Mouse (Mus musculus): ENCODE measurements around the gene Dcxr. TPM values are rescaled to one million over a fixed set of nuclear protein-coding genes. Genes with fewer than 3 reads are reported as not detected.

Dcxr gene
- polyA plus RNA-seq, 1 experiment from 2014 or later = 23.2 TPM

DNA sequence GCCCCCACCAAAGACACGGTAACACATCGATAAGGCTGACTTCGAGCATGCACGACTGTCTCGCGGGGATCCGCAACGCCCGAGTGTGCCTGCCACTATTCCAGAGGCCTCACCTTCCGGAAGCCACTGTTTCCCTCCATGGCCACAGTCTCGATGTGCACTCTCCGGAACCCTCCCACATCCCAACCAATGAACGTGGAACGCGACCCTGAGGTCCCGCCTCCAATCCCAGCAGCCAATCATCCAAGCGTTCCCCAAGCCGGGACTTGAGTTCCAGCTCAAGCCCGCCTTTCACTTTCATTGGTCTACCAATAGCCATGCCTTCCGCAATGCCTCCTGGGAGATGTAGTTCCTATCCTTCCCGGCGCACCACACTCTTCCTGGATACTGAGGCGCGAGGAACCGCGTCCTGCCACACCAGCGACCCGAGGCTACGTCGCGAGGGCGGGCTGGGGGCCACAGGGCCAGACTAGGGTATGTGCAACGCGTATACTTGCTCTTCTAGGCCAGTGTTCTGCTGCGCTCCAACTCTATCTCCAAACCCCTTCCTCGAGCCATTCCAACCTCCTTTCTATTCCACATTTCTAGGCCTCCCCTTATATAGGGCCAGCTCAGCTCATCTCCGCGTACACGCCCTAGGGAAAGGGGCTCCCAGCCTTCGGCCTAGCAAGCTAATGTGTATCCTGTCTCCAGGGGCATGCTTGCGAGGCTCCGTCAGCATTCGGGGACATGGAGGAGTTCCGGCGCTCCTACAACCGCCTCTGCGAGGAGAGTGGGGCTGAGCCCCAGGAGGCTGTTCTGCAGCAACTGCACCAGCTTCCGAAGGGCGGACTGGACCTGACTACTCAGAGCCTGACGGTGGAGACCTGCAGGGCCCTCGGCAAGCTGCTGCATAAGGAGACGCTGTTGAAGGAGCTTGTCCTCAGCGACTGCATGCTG, 13.2 kb downstream of the Dcxr start, which contains the start of the genes Cenpx and Lrrc45:
TSS of gene Cenpx (minus strand) at position 159 of the 939 bp plus-strand sequence.
TSS of gene Lrrc45 (plus strand) at position 346 of the 939 bp plus-strand sequence.
- Histone ChIP-seq H3K9ac (ENCODE audit: low read depth, low read length) (peak within 1 kb of the TSS; percentile 76), H3K27ac (ENCODE audit: low read depth, low read length) (peak within 1 kb of the TSS; percentile 76; the same call in 1 of the 2 replicates), H3K4me2 (replicated peaks; ENCODE audit: low read depth, low read length) (peak within 1 kb of the TSS; percentile 97), H3K27me3 (ENCODE audit: control insufficient read depth, insufficient read depth, low read length) (no peaks in the 10 kb centered on the region), H3K4me3 (ENCODE audit: low read length) (peak within 1 kb of the TSS; percentile 60), H3K9me3 (ENCODE audit: control insufficient read depth, low read length) (no peaks in the 10 kb centered on the region), H3K36me3 (ENCODE audit: control insufficient read depth, insufficient read depth, low read length) (peaks cover 44% of the 10 kb centered on the region), H3K4me1 (ENCODE audit: control insufficient read depth, insufficient read depth, low read length) (peaks cover 19% of the 10 kb centered on the region)
- peak; percentile 94 for ATAC-seq (ENCODE audit: low FRiP score, low TSS enrichment)
- 3% methylated on average over 53 of the region's 53 CpGs for WGBS

GRCm38 (mm10) chr11:120712771-120713568, 14.1 kb downstream of the Dcxr start:
- Histone ChIP-seq H3K36me3 (ENCODE audit: control insufficient read depth, insufficient read depth, low read length) (peaks cover 39% of the 10 kb centered on the region), H3K4me3 (ENCODE audit: low read length) (peak overlapping the region; percentile 60), H3K27me3 (ENCODE audit: control insufficient read depth, insufficient read depth, low read length) (no peaks in the 10 kb centered on the region), H3K4me2 (replicated peaks; ENCODE audit: low read depth, low read length) (peak overlapping the region; percentile 97), H3K9me3 (ENCODE audit: control insufficient read depth, low read length) (no peaks in the 10 kb centered on the region), H3K27ac (ENCODE audit: low read depth, low read length) (peak overlapping the region; percentile 76; the same call in 1 of the 2 replicates), H3K9ac (ENCODE audit: low read depth, low read length) (peak overlapping the region; percentile 71), H3K4me1 (ENCODE audit: control insufficient read depth, insufficient read depth, low read length) (peaks cover 19% of the 10 kb centered on the region)
- ATAC-seq (ENCODE audit: low FRiP score, low TSS enrichment) = peak; percentile 63
- WGBS = under 1% methylated on average over 38 of the region's 38 CpGs

GRCm38 (mm10) chr11:120711980-120712604, 15.0 kb downstream of the Dcxr start:
- no peak for ATAC-seq (ENCODE audit: low FRiP score, low TSS enrichment)
- H3K27me3 ChIP-seq (ENCODE audit: control insufficient read depth, insufficient read depth, low read length) = no peaks in the 10 kb centered on the region
- H3K4me3 ChIP-seq (ENCODE audit: low read length) = no peak overlapping the region; the same call in 1 of the 2 replicates
- H3K9me3 ChIP-seq (ENCODE audit: control insufficient read depth, low read length) = no peaks in the 10 kb centered on the region
- no peak overlapping the region; the same call in 1 of the 2 replicates for H3K4me2 ChIP-seq (replicated peaks; ENCODE audit: low read depth, low read length)
- 64% methylated on average over 8 of the region's 8 CpGs for whole genome bisulfite sequencing
- no peak overlapping the region for H3K27ac ChIP-seq (ENCODE audit: low read depth, low read length)
- H3K9ac ChIP-seq (ENCODE audit: low read depth, low read length) = no peak overlapping the region
- peaks cover 28% of the 10 kb centered on the region for H3K4me1 ChIP-seq (ENCODE audit: control insufficient read depth, insufficient read depth, low read length)
- peaks cover 32% of the 10 kb centered on the region for H3K36me3 ChIP-seq (ENCODE audit: control insufficient read depth, insufficient read depth, low read length)

DNA sequence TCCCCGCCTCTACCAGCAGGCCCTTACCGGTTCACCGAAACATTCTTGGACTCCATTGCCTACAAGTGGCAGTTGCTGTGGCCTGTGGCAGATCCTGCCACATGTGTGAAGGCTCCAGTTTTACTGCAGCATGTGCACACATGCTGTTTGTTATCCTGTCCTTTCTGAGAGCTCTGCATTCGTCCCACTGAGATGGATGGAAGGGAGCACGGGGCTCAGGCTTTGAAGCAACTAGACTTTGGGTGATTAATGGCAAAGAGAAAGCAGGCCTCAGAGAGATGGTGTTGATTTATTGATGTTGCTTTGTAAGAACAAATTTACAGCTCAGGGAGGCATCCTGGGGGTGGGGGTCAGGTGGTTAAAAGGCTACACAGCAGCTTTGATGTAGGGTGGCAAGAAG, 16.4 kb downstream of the Dcxr start:
- Histone ChIP-seq H3K9ac (ENCODE audit: low read depth, low read length) (peak overlapping the region; percentile 34; the same call in 1 of the 2 replicates), H3K27ac (ENCODE audit: low read depth, low read length) (peak overlapping the region; percentile 24; the same call in 1 of the 2 replicates)
- WGBS = 37% methylated on average over 5 of the region's 5 CpGs

GRCm38 (mm10) chr11:120709551-120709950, 17.5 kb downstream of the Dcxr start:
- Histone ChIP-seq H3K9ac (ENCODE audit: low read depth, low read length) (no peak overlapping the region), H3K4me1 (ENCODE audit: control insufficient read depth, insufficient read depth, low read length) (peaks cover 48% of the 10 kb centered on the region), H3K36me3 (ENCODE audit: control insufficient read depth, insufficient read depth, low read length) (peaks cover 18% of the 10 kb centered on the region), H3K27ac (ENCODE audit: low read depth, low read length) (peak overlapping the region; percentile 4; the same call in 1 of the 2 replicates), H3K27me3 (ENCODE audit: control insufficient read depth, insufficient read depth, low read length) (no peaks in the 10 kb centered on the region), H3K9me3 (ENCODE audit: control insufficient read depth, low read length) (no peaks in the 10 kb centered on the region), H3K4me2 (replicated peaks; ENCODE audit: low read depth, low read length) (no peak overlapping the region), H3K4me3 (ENCODE audit: low read length) (no peak overlapping the region)
- no peak for ATAC-seq (ENCODE audit: low FRiP score, low TSS enrichment)
- WGBS = 65% methylated on average over 2 of the region's 2 CpGs

More for the DNA sequence above, 16.4 kb downstream of the Dcxr start:
- peaks cover 42% of the 10 kb centered on the region for H3K4me1 ChIP-seq (ENCODE audit: control insufficient read depth, insufficient read depth, low read length)
- H3K4me2 ChIP-seq (replicated peaks; ENCODE audit: low read depth, low read length) = no peak overlapping the region
- no peak for ATAC-seq (ENCODE audit: low FRiP score, low TSS enrichment)
- peaks cover 24% of the 10 kb centered on the region for H3K36me3 ChIP-seq (ENCODE audit: control insufficient read depth, insufficient read depth, low read length)
- no peak overlapping the region for H3K4me3 ChIP-seq (ENCODE audit: low read length)
- H3K27me3 ChIP-seq (ENCODE audit: control insufficient read depth, insufficient read depth, low read length) = no peaks in the 10 kb centered on the region
- H3K9me3 ChIP-seq (ENCODE audit: control insufficient read depth, low read length) = no peaks in the 10 kb centered on the region

GRCm38 (mm10) chr11:120707969-120708368, 19.1 kb downstream of the Dcxr start:
- 24% methylated on average over 5 of the region's 5 CpGs for WGBS
- Histone ChIP-seq H3K4me2 (replicated peaks; ENCODE audit: low read depth, low read length) (no peak overlapping the region), H3K9ac (ENCODE audit: low read depth, low read length) (no peak overlapping the region), H3K4me1 (ENCODE audit: control insufficient read depth, insufficient read depth, low read length) (peaks cover 55% of the 10 kb centered on the region), H3K27ac (ENCODE audit: low read depth, low read length) (peak overlapping the region; percentile 55), H3K36me3 (ENCODE audit: control insufficient read depth, insufficient read depth, low read length) (peaks cover 18% of the 10 kb centered on the region), H3K9me3 (ENCODE audit: control insufficient read depth, low read length) (no peaks in the 10 kb centered on the region), H3K27me3 (ENCODE audit: control insufficient read depth, insufficient read depth, low read length) (no peaks in the 10 kb centered on the region), H3K4me3 (ENCODE audit: low read length) (no peak overlapping the region)
- no peak for ATAC-seq (ENCODE audit: low FRiP score, low TSS enrichment)

GRCm38 (mm10) chr11:120707225-120707624, 19.9 kb downstream of the Dcxr start:
- WGBS = 3% methylated on average over 12 of the region's 12 CpGs
- Histone ChIP-seq H3K4me1 (ENCODE audit: control insufficient read depth, insufficient read depth, low read length) (peaks cover 49% of the 10 kb centered on the region), H3K4me2 (replicated peaks; ENCODE audit: low read depth, low read length) (no peak overlapping the region), H3K36me3 (ENCODE audit: control insufficient read depth, insufficient read depth, low read length) (peaks cover 22% of the 10 kb centered on the region), H3K4me3 (ENCODE audit: low read length) (no peak overlapping the region), H3K9me3 (ENCODE audit: control insufficient read depth, low read length) (no peaks in the 10 kb centered on the region), H3K27ac (ENCODE audit: low read depth, low read length) (peak overlapping the region; percentile 71), H3K9ac (ENCODE audit: low read depth, low read length) (0 out of 2 replicates have a peak overlapping the region, but pooled peaks have one; percentile 28), H3K27me3 (ENCODE audit: control insufficient read depth, insufficient read depth, low read length) (no peaks in the 10 kb centered on the region)
- no peak; the same call in 1 of the 2 replicates for ATAC-seq (ENCODE audit: low FRiP score, low TSS enrichment)

- peak overlapping the region; percentile 71; the same call in 1 of the 2 replicates for H3K27ac ChIP-seq (ENCODE audit: low read depth, low read length)
- no peak overlapping the region for H3K4me3 ChIP-seq (ENCODE audit: low read length)
- peak overlapping the region; percentile 28; the same call in 1 of the 2 replicates for H3K9ac ChIP-seq (ENCODE audit: low read depth, low read length)
- 60% methylated on average over 5 of the region's 5 CpGs for WGBS
- H3K36me3 ChIP-seq (ENCODE audit: control insufficient read depth, insufficient read depth, low read length) = peaks cover 27% of the 10 kb centered on the region
- ATAC-seq (ENCODE audit: low FRiP score, low TSS enrichment) = no peak
- H3K9me3 ChIP-seq (ENCODE audit: control insufficient read depth, low read length) = no peaks in the 10 kb centered on the region
- H3K4me1 ChIP-seq (ENCODE audit: control insufficient read depth, insufficient read depth, low read length) = peaks cover 49% of the 10 kb centered on the region
- H3K27me3 ChIP-seq (ENCODE audit: control insufficient read depth, insufficient read depth, low read length) = no peaks in the 10 kb centered on the region
- no peak overlapping the region for H3K4me2 ChIP-seq (replicated peaks; ENCODE audit: low read depth, low read length)
Observed at GRCm38 (mm10) chr11:120706120-120706519, 21.0 kb downstream of the Dcxr start.

Measured in kidney, embryonic 14.5 days (tissue).